Mouse (Mus musculus) lung, postnatal 0 days (tissue): ENCODE results near the gene Pik3c2a. TPM values are rescaled to one million over a fixed set of nuclear protein-coding genes. Genes with fewer than 3 reads are reported as not detected.

ENCODE experiments used
- ATAC-seq: fragments of 200-750 bp; cut with Nextera tagmentation; 2 replicates; pipeline ENCODE4 v1.8.0; 2017; ENCODE audit warnings: moderate library complexity
- DNase-seq: peaks from one replicate; pipeline ENCODE4 v3.0.0-alpha.2; 2016; ENCODE audit warnings: low spot score
- H3K27ac ChIP-seq: fragments of 300-500 bp; sonication (generic); 2 replicates; pipeline ENCODE4 v1.5.1; 2014; ENCODE audit warnings: antibody characterized with exemption, mild to moderate bottlenecking, low read length, mixed read lengths
- H3K27me3 ChIP-seq: fragments of 300-500 bp; sonication (generic); replicated peaks from 2 replicates; pipeline ENCODE4 v1.6.1; 2014; ENCODE audit warnings: low read length, mixed read lengths; ENCODE audit not compliant: insufficient read depth
- H3K36me3 ChIP-seq: fragments of 300-500 bp; sonication (generic); 2 replicates; pipeline ENCODE4 v1.6.1; 2014; ENCODE audit warnings: low read length, mixed read lengths; ENCODE audit not compliant: insufficient read depth
- H3K4me1 ChIP-seq: fragments of 300-500 bp; sonication (generic); 2 replicates; pipeline ENCODE4 v1.6.1; 2014; ENCODE audit warnings: antibody characterized with exemption, low read depth, low read length, mixed read lengths; ENCODE audit not compliant: insufficient read depth
- H3K4me2 ChIP-seq: fragments of 300-500 bp; sonication (generic); replicated peaks from 2 replicates; pipeline ENCODE4 v1.6.1; 2014; ENCODE audit warnings: low read depth, mild to moderate bottlenecking, low read length, moderate library complexity, mixed read lengths
- H3K4me3 ChIP-seq: fragments of 300-500 bp; sonication (generic); 2 replicates; pipeline ENCODE4 v1.5.1; 2014; ENCODE audit warnings: low read depth, low read length
- H3K9ac ChIP-seq: fragments of 300-500 bp; sonication (generic); replicated peaks from 2 replicates; pipeline ENCODE4 v1.6.1; 2014; ENCODE audit warnings: low read depth, mild to moderate bottlenecking
- H3K9me3 ChIP-seq: fragments of 300-500 bp; sonication (generic); 2 replicates; pipeline ENCODE4 v1.6.1; 2016; ENCODE audit warnings: low read length, mixed read lengths
- CTCF ChIP-seq: IDR thresholded peaks from 2 replicates; pipeline ENCODE4 v1.5.1; 2016; ENCODE audit warnings: antibody characterized with exemption, mild to moderate bottlenecking
- EP300 ChIP-seq: IDR thresholded peaks from 2 replicates; pipeline ENCODE4 v1.6.1; 2016; ENCODE audit warnings: antibody characterized with exemption, mild to moderate bottlenecking, control low read depth
- WGBS: fragments of 180-500 bp; shearing (Covaris S2); extraction: QIAGEN DNeasy Blood & Tissue Kit; methylation state at CpG from one replicate; pipeline ENCODE4 v1.1.7; 2014; 5-methylcytosine and 5-hydroxymethylcytosine counted together
- polyA plus RNA-seq: library from polyadenylated mRNA; unstranded; fragments of >200 nt; fragmentation: Nextera tagmentation; extraction: Ambion mirVana; gene quantifications from 2 replicates; pipeline ENCODE4 v1.2.1, GENCODE M21; 2015

The Pik3c2a gene
- polyA plus RNA-seq, 1 experiment from 2014 or later = 12.7 TPM

- DNase-seq = peak; percentile 36
- H3K27me3 ChIP-seq = no peaks in the 10 kb centered on the region
- TF ChIP-seq EP300 (no peak), CTCF (no peak)
- no peaks in the 10 kb centered on the region for H3K4me1 ChIP-seq
- no peak overlapping the region for H3K4me2 ChIP-seq
- no peaks in the 10 kb centered on the region for H3K9me3 ChIP-seq
- H3K4me3 ChIP-seq = no peak overlapping the region
- no peak overlapping the region for H3K27ac ChIP-seq
- H3K36me3 ChIP-seq = no peaks in the 10 kb centered on the region
- H3K9ac ChIP-seq = no peak overlapping the region
- 72% methylated on average over 5 of the region's 5 CpGs for WGBS
- no peak for ATAC-seq
Measured at GRCm38 (mm10) chr7:116476264-116476663, 33.0 kb upstream of the Pik3c2a start.

- Histone ChIP-seq H3K4me2 (no peak overlapping the region), H3K36me3 (no peaks in the 10 kb centered on the region), H3K9me3 (no peaks in the 10 kb centered on the region), H3K4me1 (no peaks in the 10 kb centered on the region), H3K4me3 (no peak overlapping the region), H3K9ac (no peak overlapping the region), H3K27me3 (no peaks in the 10 kb centered on the region), H3K27ac (no peak overlapping the region)
- DNase-seq = no peak
- TF ChIP-seq CTCF (no peak), EP300 (no peak)
- ATAC-seq = no peak
Measured at GRCm38 (mm10) chr7:116475836-116476235, 32.6 kb upstream of the Pik3c2a start.

DNA sequence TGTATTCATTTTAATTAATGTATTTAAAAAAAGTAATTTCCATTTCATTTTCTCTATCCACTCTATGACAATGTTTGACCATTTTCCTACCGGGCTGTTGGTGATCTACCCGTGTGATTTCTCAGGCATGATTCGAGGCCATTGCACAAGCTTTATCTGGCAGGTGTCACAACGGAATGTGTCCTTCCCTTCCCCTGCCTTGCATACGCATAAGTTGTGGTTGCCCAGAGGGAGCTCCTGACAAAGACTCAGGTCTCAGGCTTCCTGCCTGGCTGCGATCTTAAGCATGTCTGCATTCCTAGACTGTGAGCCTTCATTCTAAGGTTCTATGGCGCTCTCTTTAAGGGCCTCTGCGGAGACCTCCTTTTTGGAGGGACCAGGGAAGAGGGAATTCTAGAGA, 18.9 kb upstream of the Pik3c2a start:
- H3K36me3 ChIP-seq = no peaks in the 10 kb centered on the region
- no peak overlapping the region for H3K4me2 ChIP-seq
- no peaks in the 10 kb centered on the region for H3K9me3 ChIP-seq
- H3K27ac ChIP-seq = peak overlapping the region; percentile 65
- TF ChIP-seq CTCF (no peak), EP300 (no peak)
- peaks cover 9% of the 10 kb centered on the region; the same call in 1 of the 2 replicates for H3K4me1 ChIP-seq
- WGBS = 34% methylated on average over 8 of the region's 8 CpGs
- H3K4me3 ChIP-seq = no peak overlapping the region
- ATAC-seq = peak; percentile 68
- no peaks in the 10 kb centered on the region for H3K27me3 ChIP-seq
- peak; percentile 64 for DNase-seq
- no peak overlapping the region for H3K9ac ChIP-seq

- DNase-seq (peak; percentile 90), ATAC-seq (peak; percentile 78)
- no peak overlapping the region for H3K27ac ChIP-seq
- H3K4me3 ChIP-seq = no peak overlapping the region
- no peaks in the 10 kb centered on the region for H3K36me3 ChIP-seq
- H3K4me1 ChIP-seq = peaks cover 14% of the 10 kb centered on the region; the same call in 1 of the 2 replicates
- WGBS = 26% methylated on average over 3 of the region's 3 CpGs
- H3K9me3 ChIP-seq = no peaks in the 10 kb centered on the region
- TF ChIP-seq EP300 (peak; percentile 78), CTCF (peak; percentile 81)
- no peak overlapping the region for H3K9ac ChIP-seq
- no peaks in the 10 kb centered on the region for H3K27me3 ChIP-seq
- no peak overlapping the region for H3K4me2 ChIP-seq
Measured at GRCm38 (mm10) chr7:116458985-116459441, 15.8 kb upstream of the Pik3c2a start.

- Histone ChIP-seq H3K27me3 (no peaks in the 10 kb centered on the region), H3K27ac (no peak overlapping the region), H3K4me1 (peaks cover 14% of the 10 kb centered on the region; the same call in 1 of the 2 replicates), H3K4me2 (no peak overlapping the region), H3K36me3 (no peaks in the 10 kb centered on the region), H3K4me3 (no peak overlapping the region), H3K9ac (no peak overlapping the region), H3K9me3 (no peaks in the 10 kb centered on the region)
- DNase-seq (peak; percentile 83), ATAC-seq (peak; percentile 51)
- TF ChIP-seq CTCF (no peak), EP300 (no peak; the same call in 1 of the 2 replicates)
- WGBS = 35% methylated on average over 6 of the region's 6 CpGs
Measured at GRCm38 (mm10) chr7:116457391-116457790, 14.1 kb upstream of the Pik3c2a start.

- Histone ChIP-seq H3K36me3 (no peaks in the 10 kb centered on the region), H3K9ac (no peak overlapping the region), H3K27me3 (no peaks in the 10 kb centered on the region), H3K4me2 (no peak overlapping the region), H3K4me3 (no peak overlapping the region), H3K9me3 (no peaks in the 10 kb centered on the region), H3K27ac (no peak overlapping the region), H3K4me1 (peaks cover 14% of the 10 kb centered on the region; the same call in 1 of the 2 replicates)
- no peak for TF ChIP-seq CTCF
- peak; percentile 34; the same call in 1 of the 2 replicates for TF ChIP-seq EP300
- ATAC-seq = peak; percentile 50
- 49% methylated on average over 4 of the region's 4 CpGs for WGBS
- peak; percentile 51 for DNase-seq
Measured at GRCm38 (mm10) chr7:116456964-116457363, 13.7 kb upstream of the Pik3c2a start.

DNA sequence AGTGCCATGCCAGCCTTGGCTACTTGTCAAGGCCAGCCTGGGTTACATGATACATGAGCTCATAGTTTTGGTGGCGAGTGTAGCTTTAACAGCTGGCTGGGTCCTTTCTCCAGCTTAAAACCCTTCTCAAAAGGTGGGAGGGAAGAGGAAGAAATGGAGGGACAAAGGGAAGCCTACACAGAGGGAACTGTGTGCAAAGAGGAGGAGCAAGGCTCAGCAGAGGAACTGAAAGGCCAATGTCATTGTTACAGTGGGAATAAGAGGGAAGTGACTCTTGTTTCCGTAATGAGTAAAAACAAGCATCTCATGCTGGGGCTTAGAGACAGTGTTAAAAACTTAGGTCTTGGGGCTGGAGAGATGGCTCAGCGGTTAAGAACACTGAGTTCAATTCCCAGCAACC, 3.4 kb upstream of the Pik3c2a start:
- WGBS = 84% methylated on average over 3 of the region's 3 CpGs
- no peak for TF ChIP-seq EP300
- no peak for TF ChIP-seq CTCF
- ATAC-seq = no peak
- Histone ChIP-seq H3K27ac (no peak overlapping the region), H3K4me3 (no peak overlapping the region), H3K4me1 (peaks cover 4% of the 10 kb centered on the region; the same call in 1 of the 2 replicates), H3K36me3 (no peaks in the 10 kb centered on the region), H3K9me3 (no peaks in the 10 kb centered on the region), H3K27me3 (no peaks in the 10 kb centered on the region), H3K4me2 (no peak overlapping the region), H3K9ac (no peak overlapping the region)
- peak; percentile 53 for DNase-seq
